Mouse (Mus musculus) E14TG2a.4 (cell line): ENCODE results near the gene Yif1a.

Experiments
- CTCF ChIP-seq: conservative IDR thresholded peaks from 2 replicates; pipeline ENCODE4 v1.5.1; 2014; ENCODE audit warnings: low read length
- NANOG ChIP-seq: IDR thresholded peaks from 2 replicates; pipeline ENCODE4 v1.6.1; 2014; ENCODE audit warnings: borderline replicate concordance, low read length, mixed read lengths
- POU5F1 ChIP-seq: IDR thresholded peaks from 2 replicates; pipeline ENCODE4 v1.6.1; 2014; ENCODE audit warnings: low read length, borderline replicate concordance

DNA sequence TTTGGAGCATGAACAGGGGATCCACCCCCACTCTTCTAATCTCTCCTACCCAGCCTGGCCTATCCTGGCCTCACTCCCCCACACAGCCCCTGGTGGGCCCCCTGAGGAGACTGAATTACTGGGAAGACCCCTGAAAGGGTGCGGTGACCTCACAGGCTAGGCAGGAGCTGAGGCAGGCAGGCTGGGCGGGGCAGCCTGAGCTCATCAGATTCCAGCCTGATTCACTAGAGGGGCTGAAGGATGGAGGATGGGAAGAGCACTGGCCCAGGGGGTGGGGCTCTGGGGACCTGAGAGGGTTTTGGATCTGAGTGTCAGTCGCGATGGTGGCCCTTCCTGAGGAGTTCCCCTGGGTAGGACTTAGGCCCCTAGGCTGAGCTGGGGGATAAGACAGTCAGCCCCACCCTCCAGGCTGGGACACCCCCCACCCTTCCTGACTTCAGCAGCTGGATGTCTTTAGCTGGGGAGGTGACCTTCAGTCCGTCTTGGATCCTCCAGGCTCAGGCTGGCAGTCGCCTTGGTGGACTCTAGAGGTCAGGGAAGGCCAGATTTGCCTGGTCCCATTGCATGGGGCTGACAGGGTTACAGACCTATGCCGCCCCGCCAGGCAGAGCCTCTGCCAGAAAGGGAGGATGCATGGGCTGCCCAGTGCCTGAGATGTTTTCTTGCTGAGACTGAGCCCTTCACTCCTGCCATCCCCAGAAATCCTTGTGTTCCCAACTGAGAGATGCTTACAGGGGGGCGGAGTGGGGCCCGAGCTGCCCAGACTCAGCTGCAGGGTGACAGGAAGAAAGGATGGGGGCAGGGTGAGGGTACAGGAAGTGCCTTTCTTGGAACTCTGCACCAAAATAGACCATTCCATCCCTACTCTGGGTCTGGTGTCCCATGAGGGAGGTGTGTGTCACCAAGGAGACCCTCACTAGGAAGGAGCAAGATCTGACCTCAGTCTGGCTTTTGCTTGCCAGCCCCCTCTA is 29.3 kb upstream of the Yif1a start:
- TF ChIP-seq NANOG (no peak), CTCF (no peak), POU5F1 (no peak)
